Mouse (Mus musculus) gonadal fat pad, adult 2 months (tissue): ENCODE data around the gene Kazn. TPM values are rescaled to one million over a fixed set of nuclear protein-coding genes. Genes with fewer than 3 reads are reported as not detected.

ENCODE experiments used
- DNase-seq: peaks from one replicate; pipeline ENCODE4 v3.0.0-alpha.2; 2012; ENCODE audit warnings: low read depth
- polyA plus RNA-seq: library from polyadenylated mRNA; depleted of rRNA; stranded (reverse); fragments of >200 nt; gene quantifications from 2 replicates; pipeline ENCODE4 v1.2.3, GENCODE M21; 2012

Gene Kazn
- polyA plus RNA-seq, 1 experiment, result 28.0 TPM

- no peak for DNase-seq
Measured at GRCm38 (mm10) chr4:142077572-142078271, 161.5 kb downstream of the Kazn start.

GRCm38 (mm10) chr4:142076883-142077282, 162.3 kb downstream of the Kazn start:
- no peak for DNase-seq

- DNase-seq, result no peak
Measured at GRCm38 (mm10) chr4:142075931-142076330, 163.3 kb downstream of the Kazn start.

GRCm38 (mm10) chr4:142074060-142074732, 165.0 kb downstream of the Kazn start:
- DNase-seq, result no peak

- DNase-seq, result no peak
Measured at GRCm38 (mm10) chr4:142071243-142071991, 167.8 kb downstream of the Kazn start.

- no peak for DNase-seq
Measured at GRCm38 (mm10) chr4:142070840-142071239, 168.4 kb downstream of the Kazn start.

- DNase-seq, result no peak
Measured at GRCm38 (mm10) chr4:142068899-142069812, 170.0 kb downstream of the Kazn start.

- no peak for DNase-seq
Measured at GRCm38 (mm10) chr4:142066576-142066975, 172.6 kb downstream of the Kazn start.

GRCm38 (mm10) chr4:142065835-142066234, 173.4 kb downstream of the Kazn start:
- no peak for DNase-seq

GRCm38 (mm10) chr4:142065270-142065669, 173.9 kb downstream of the Kazn start:
- no peak for DNase-seq

GRCm38 (mm10) chr4:142064582-142065228, 174.5 kb downstream of the Kazn start:
- DNase-seq, result no peak

GRCm38 (mm10) chr4:142063057-142063534, 176.1 kb downstream of the Kazn start:
- no peak for DNase-seq

- no peak for DNase-seq
Measured at GRCm38 (mm10) chr4:142061485-142062240, 177.5 kb downstream of the Kazn start.

GRCm38 (mm10) chr4:142060455-142061378, 178.5 kb downstream of the Kazn start:
- DNase-seq, result no peak

- no peak for DNase-seq
Measured at GRCm38 (mm10) chr4:142059841-142060193, 179.4 kb downstream of the Kazn start.

- no peak for DNase-seq
Measured at GRCm38 (mm10) chr4:142059113-142059840, 179.9 kb downstream of the Kazn start.

GRCm38 (mm10) chr4:142057529-142058216, 181.5 kb downstream of the Kazn start:
- DNase-seq, result no peak

- no peak for DNase-seq
Measured at GRCm38 (mm10) chr4:142055600-142055999, 183.6 kb downstream of the Kazn start.
